Mouse (Mus musculus) hindbrain, embryonic 15.5 days (tissue): Measurements from ENCODE around the gene Ankrd37. TPM values are rescaled to one million over a fixed set of nuclear protein-coding genes. Genes with fewer than 3 reads are reported as not detected.

Experiments
- ATAC-seq: fragments of 200-750 bp; cut with Nextera tagmentation; 2 replicates; pipeline ENCODE4 v1.8.0; 2017; ENCODE audit warnings: low read depth, moderate number of reproducible peaks, moderate TSS enrichment; ENCODE audit not compliant: low FRiP score
- H3K27ac ChIP-seq: fragments of 300-500 bp; sonication (generic); replicated peaks from 2 replicates; pipeline ENCODE4 v1.5.1; 2015; ENCODE audit warnings: mild to moderate bottlenecking, inconsistent platforms
- H3K27me3 ChIP-seq: fragments of 300-500 bp; sonication (generic); 2 replicates; pipeline ENCODE4 v1.6.1; 2015; ENCODE audit warnings: control low read depth, inconsistent platforms
- H3K36me3 ChIP-seq: fragments of 300-500 bp; sonication (generic); 2 replicates; pipeline ENCODE4 v1.6.1; 2015; ENCODE audit warnings: control low read depth, inconsistent platforms
- H3K4me1 ChIP-seq: fragments of 300-500 bp; sonication (generic); replicated peaks from 2 replicates; pipeline ENCODE4 v1.6.1; 2015; ENCODE audit warnings: control low read depth, inconsistent platforms
- H3K4me2 ChIP-seq: fragments of 300-500 bp; sonication (generic); 2 replicates; pipeline ENCODE4 v1.6.1; 2015; ENCODE audit warnings: moderate library complexity, mild to moderate bottlenecking, inconsistent platforms
- H3K4me3 ChIP-seq: fragments of 300-500 bp; sonication (generic); 2 replicates; pipeline ENCODE4 v1.5.1; 2015; ENCODE audit warnings: mild to moderate bottlenecking, inconsistent platforms
- H3K9ac ChIP-seq: fragments of 300-500 bp; sonication (generic); 2 replicates; pipeline ENCODE4 v1.6.1; 2015; ENCODE audit warnings: inconsistent platforms
- H3K9me3 ChIP-seq: fragments of 300-500 bp; sonication (generic); 2 replicates; pipeline ENCODE4 v1.6.1; 2016; ENCODE audit warnings: control low read depth, inconsistent platforms
- WGBS: fragments of 180-500 bp; shearing (Covaris S2); methylation state at CpG from one replicate; pipeline ENCODE4 v1.1.7; 2015; 5-methylcytosine and 5-hydroxymethylcytosine counted together
- polyA plus RNA-seq: library from polyadenylated mRNA; unstranded; fragments of >200 nt; fragmentation: Nextera tagmentation; extraction: Ambion mirVana; gene quantifications from 2 replicates; pipeline ENCODE4 v1.2.1, GENCODE M21; 2015

Gene Ankrd37
- polyA plus RNA-seq, 1 experiment from 2014 or later, result 38.4 TPM

DNA sequence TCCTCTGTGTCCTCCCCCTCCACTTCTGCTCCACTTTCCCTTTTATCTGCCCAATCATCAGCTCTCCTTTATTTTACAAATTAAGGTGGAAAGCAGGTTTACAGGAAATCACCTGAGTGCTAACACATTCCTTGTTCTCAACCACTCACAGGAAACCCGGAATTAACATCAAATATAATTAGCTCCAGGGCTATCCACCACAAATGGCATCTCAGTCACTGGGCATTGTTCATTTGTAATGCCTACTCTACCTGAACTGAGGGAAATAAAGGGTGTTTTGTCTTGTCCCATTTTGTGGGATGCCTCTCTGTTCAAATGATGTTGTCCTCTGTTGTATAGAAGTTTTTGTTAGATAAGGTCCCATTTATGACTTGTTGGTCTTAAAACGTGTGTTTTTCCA, 54.9 kb downstream of the Ankrd37 start:
- no peak for ATAC-seq
- 52% methylated on average over 2 of the region's 2 CpGs for WGBS

More for the DNA sequence above, 54.9 kb downstream of the Ankrd37 start:
- no peak overlapping the region for H3K9ac ChIP-seq
- no peaks in the 10 kb centered on the region for H3K9me3 ChIP-seq
- H3K4me1 ChIP-seq, result no peaks in the 10 kb centered on the region
- no peak overlapping the region for H3K4me2 ChIP-seq
- no peak overlapping the region for H3K27ac ChIP-seq
- no peak overlapping the region for H3K4me3 ChIP-seq
- no peaks in the 10 kb centered on the region for H3K27me3 ChIP-seq
- no peaks in the 10 kb centered on the region for H3K36me3 ChIP-seq

Other genes starting within 250 kb of the Ankrd37 start
- 18.9 and 20.9 TPM in 2 replicates for gene Pdlim3, start 120.2 kb downstream of the Ankrd37 start, polyA plus RNA-seq
- 0.09 and 0.21 TPM in 2 replicates for gene Ccdc110, start 71.1 kb downstream of the Ankrd37 start, polyA plus RNA-seq
- gene 1700029J07Rik, start 30.5 kb downstream of the Ankrd37 start, polyA plus RNA-seq, result 5.7 and 6.1 TPM in 2 replicates
- 66.9 and 69.8 TPM in 2 replicates for gene Ufsp2, start 30.2 kb downstream of the Ankrd37 start, polyA plus RNA-seq
- 0.43 and 0.51 TPM in 2 replicates for gene Lrp2bp, start 6.4 kb downstream of the Ankrd37 start, polyA plus RNA-seq
- 21.3 and 22.4 TPM in 2 replicates for gene Cfap97, start 146.1 kb upstream of the Ankrd37 start, polyA plus RNA-seq
- gene Snx25, start 146.5 kb upstream of the Ankrd37 start, polyA plus RNA-seq, result 10.9 and 11.2 TPM in 2 replicates
- 920 and 933 TPM in 2 replicates for gene Slc25a4, start 205.6 kb upstream of the Ankrd37 start, polyA plus RNA-seq